Mouse (Mus musculus): ENCODE results near the gene Fam162a. TPM values are rescaled to one million over a fixed set of nuclear protein-coding genes. Genes with fewer than 3 reads are reported as not detected.
"Not testable (repeated sequence)": the region's sequence is repeated elsewhere in the genome, so short reads cannot be mapped to it uniquely, and the experiment has no call there.

Gene Fam162a
- polyA plus RNA-seq, 1 experiment from 2014 or later: 212 TPM

- no peaks in the 10 kb centered on the region for H3K9me3 ChIP-seq (replicated peaks)
- H3K9ac ChIP-seq: no peak overlapping the region
- peaks cover 6% of the 10 kb centered on the region; the same call in 1 of the 2 replicates for H3K4me1 ChIP-seq (replicated peaks)
- WGBS (ENCODE audit: insufficient replicate concordance): 67% methylated on average over 4 of the region's 4 CpGs
- H3K27me3 ChIP-seq: no peaks in the 10 kb centered on the region
- peak overlapping the region; percentile 14; the same call in 1 of the 2 replicates for H3K27ac ChIP-seq
- H3K4me3 ChIP-seq (replicated peaks): no peak overlapping the region
- H3K4me2 ChIP-seq: no peak overlapping the region
- peaks cover 56% of the 10 kb centered on the region for H3K36me3 ChIP-seq
- DNase-seq (no peak), ATAC-seq (ENCODE audit: low read depth) (peak; percentile 82)
Measured at GRCm38 (mm10) chr16:36087846-36088245, 16.5 kb upstream of the Fam162a start.

GRCm38 (mm10) chr16:36079916-36080315 is 8.5 kb upstream of the Fam162a start:
- DNase-seq: no peak
- no peak overlapping the region for H3K9ac ChIP-seq
- H3K27ac ChIP-seq: no peak overlapping the region
- H3K27me3 ChIP-seq: no peaks in the 10 kb centered on the region
- ATAC-seq (ENCODE audit: low read depth): no peak
- H3K4me1 ChIP-seq (replicated peaks): no peaks in the 10 kb centered on the region
- H3K36me3 ChIP-seq: peaks cover 24% of the 10 kb centered on the region
- H3K4me2 ChIP-seq: no peak overlapping the region
- no peaks in the 10 kb centered on the region for H3K9me3 ChIP-seq (replicated peaks)
- no peak overlapping the region for H3K4me3 ChIP-seq (replicated peaks)
- 89% methylated on average over 3 of the region's 3 CpGs for WGBS (ENCODE audit: insufficient replicate concordance)

DNA sequence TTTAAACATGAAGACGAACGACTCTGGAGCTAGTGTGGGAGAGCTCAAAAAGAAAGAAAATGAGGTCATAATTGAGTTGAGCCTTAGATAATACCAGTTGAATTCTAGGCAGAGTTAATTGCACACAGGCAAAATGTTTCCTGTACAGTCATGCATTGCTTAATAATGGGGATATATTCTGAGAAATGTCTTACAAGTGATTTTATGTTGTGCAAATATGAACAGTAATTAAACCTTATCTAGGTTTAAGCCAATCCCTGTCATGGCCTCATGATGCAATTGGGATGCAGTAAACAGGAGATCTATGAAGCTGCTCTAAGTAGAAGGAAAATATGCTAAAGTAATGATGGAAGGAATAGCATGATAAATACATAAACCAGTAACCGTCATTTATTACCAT is 3.4 kb upstream of the Fam162a start:
- Histone ChIP-seq H3K4me2 (no peak overlapping the region), H3K9ac (no peak overlapping the region), H3K9me3 (replicated peaks) (no peaks in the 10 kb centered on the region), H3K4me1 (replicated peaks) (peaks cover 20% of the 10 kb centered on the region), H3K36me3 (peaks cover 3% of the 10 kb centered on the region), H3K4me3 (replicated peaks) (no peak overlapping the region), H3K27ac (no peak overlapping the region), H3K27me3 (no peaks in the 10 kb centered on the region)
- WGBS (ENCODE audit: insufficient replicate concordance): 77% methylated on average over 3 of the region's 3 CpGs
- no peak for ATAC-seq (ENCODE audit: low read depth)
- DNase-seq: no peak

DNA sequence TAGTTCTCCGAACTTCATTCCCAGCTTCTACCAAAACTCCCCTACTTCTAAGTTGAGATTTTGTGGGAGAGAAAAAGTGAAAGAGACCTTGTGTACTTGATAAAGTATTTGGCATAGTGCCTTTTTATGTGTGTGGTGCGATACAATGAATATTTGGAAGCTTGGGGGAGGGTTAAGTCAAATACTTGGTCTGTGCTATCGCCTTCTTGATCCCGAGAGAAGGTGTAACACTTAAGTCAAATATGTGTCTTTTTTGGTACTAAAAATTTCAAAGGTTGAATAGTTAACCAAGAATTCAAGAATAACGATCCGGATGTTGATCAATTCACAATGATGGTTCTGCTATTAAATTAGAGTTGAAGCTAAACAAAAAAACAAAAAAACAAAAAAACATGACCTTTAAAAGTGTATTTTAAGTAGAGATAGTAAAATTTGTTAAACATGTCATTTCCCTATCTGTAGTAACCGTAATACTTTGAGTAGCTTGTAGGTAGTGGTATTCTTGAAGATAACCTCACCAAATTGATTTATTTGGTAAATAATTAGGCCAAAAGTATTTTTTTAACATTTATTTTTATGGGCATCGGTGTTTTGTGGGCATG is 1.1 kb upstream of the Fam162a start:
- ATAC-seq (ENCODE audit: low read depth): no peak
- Histone ChIP-seq H3K4me1 (replicated peaks) (peaks cover 42% of the 10 kb centered on the region), H3K9ac (peak overlapping the region; percentile 91), H3K27me3 (no peaks in the 10 kb centered on the region), H3K4me3 (replicated peaks) (peak overlapping the region; percentile 81), H3K4me2 (peak overlapping the region; percentile 89), H3K9me3 (replicated peaks) (no peaks in the 10 kb centered on the region), H3K27ac (peak overlapping the region; percentile 94), H3K36me3 (peaks cover 8% of the 10 kb centered on the region)
- WGBS (ENCODE audit: insufficient replicate concordance): 21% methylated on average over 8 of the region's 8 CpGs
- DNase-seq: no peak

DNA sequence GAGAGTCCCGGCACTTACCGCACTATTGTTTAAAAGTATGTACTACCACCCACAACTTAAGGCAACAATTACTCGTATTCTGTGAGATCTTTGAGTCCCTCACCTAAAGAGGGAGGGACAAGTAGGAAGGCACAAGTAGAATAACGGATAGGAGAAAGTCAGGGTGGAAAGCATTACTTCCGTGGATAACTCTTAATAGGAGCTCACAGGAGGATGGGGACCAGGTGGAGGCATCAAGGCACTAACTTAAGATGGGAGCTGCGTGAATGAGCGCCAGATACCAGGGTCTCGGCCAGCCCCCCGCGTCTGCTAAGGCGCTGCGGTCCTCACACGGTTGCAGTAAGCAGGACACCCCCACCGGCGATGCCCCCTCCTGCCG is 334 bp downstream of the Fam162a start:
- Histone ChIP-seq H3K4me1 (replicated peaks) (peaks cover 47% of the 10 kb centered on the region), H3K9me3 (replicated peaks) (no peaks in the 10 kb centered on the region), H3K27me3 (no peaks in the 10 kb centered on the region), H3K27ac (peak overlapping the region; percentile 94), H3K36me3 (peaks cover 12% of the 10 kb centered on the region), H3K4me3 (replicated peaks) (peak overlapping the region; percentile 81), H3K4me2 (peak overlapping the region; percentile 89), H3K9ac (peak overlapping the region; percentile 91)
- WGBS (ENCODE audit: insufficient replicate concordance): under 1% methylated on average over 16 of the region's 16 CpGs
- ATAC-seq (ENCODE audit: low read depth) (no peak; the same call in none of the 2 replicates), DNase-seq (peak; percentile 6)

DNA sequence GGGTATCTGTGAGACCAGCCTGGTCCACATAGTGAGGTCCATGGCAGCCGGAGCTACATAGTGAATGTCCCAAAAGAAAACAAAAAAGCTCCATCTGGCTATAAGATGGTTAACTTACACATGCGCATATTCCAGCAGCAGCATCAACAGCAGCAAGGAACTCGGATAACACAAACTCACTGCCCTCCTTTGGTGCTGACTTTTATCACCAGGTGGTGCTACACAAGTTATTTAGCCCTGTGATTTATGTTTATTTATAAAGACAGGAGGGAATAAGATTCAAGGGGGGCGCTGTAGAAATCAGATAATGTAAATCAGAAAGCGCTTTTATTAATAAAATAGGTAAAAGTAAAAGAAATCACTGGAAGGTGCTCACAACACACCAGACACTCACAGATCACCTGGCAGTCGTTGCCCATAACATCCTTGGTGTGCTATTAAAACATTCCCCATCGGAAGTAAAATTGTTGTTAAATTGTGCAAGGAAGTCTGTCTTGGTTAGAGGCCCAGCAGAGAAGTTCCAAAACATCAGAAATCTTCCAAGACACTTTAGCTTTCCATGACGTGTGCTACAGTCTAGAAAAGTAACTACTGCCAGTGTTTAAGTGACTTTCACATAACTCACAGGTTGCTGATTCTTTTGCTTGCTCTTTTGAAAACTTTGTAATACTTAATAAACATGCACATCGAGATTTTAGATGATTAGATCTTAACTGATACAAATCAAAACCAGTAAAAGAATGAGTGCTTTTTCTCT is 1.4 kb downstream of the Fam162a start:
- DNase-seq: no peak
- Histone ChIP-seq H3K36me3 (peaks cover 10% of the 10 kb centered on the region), H3K4me1 (replicated peaks) (peaks cover 49% of the 10 kb centered on the region), H3K9ac (peak overlapping the region; percentile 91), H3K27ac (no peak overlapping the region), H3K4me2 (peak overlapping the region; percentile 89), H3K4me3 (replicated peaks) (peak overlapping the region; percentile 81), H3K27me3 (no peaks in the 10 kb centered on the region), H3K9me3 (replicated peaks) (no peaks in the 10 kb centered on the region)
- ATAC-seq (ENCODE audit: low read depth): no peak
- WGBS (ENCODE audit: insufficient replicate concordance): 49% methylated on average over 9 of the region's 9 CpGs

DNA sequence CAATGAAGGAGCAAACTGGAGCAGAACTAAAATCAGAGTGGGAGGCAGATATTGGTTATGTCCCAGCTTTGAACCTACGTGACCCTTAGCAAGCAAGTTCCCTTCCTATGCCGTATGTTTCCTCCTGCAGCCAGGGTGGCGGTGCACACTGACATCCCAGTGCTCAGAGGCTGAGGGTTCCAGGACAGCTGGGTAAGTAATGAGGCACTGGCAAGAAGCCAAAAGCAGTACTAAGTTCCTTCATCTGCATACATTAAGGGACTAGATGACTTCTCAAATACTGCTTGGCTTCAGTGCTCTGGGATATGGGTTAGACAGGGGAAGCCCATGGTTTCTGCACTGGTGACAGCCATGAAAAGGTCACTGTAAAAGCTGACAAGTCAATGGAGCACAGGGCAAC is 3.0 kb downstream of the Fam162a start:
- no peaks in the 10 kb centered on the region for H3K9me3 ChIP-seq (replicated peaks)

DNA sequence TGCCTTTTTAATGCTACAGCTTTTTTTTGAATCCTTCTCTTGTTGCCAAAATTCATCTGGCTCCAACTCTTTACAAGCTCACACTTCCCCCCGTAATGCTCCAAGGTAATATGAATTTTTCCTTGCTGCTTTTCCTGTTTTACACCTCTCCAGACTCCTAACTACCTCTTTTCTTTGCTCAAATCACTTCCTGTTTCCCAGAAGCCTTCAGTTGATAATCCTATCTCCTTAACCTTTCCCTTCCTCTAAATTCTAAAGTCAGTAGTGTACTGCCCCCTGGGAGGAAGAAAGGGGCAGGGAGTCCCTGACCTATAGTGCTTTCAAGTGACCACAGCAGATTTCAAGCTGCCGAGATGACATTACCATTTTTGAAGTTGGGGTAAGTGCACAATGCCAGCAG is 3.7 kb downstream of the Fam162a start:
- Histone ChIP-seq H3K4me2 (no peak overlapping the region), H3K9ac (no peak overlapping the region), H3K36me3 (peaks cover 10% of the 10 kb centered on the region), H3K9me3 (replicated peaks) (no peaks in the 10 kb centered on the region), H3K4me3 (replicated peaks) (no peak overlapping the region), H3K27ac (no peak overlapping the region), H3K4me1 (replicated peaks) (peaks cover 55% of the 10 kb centered on the region), H3K27me3 (no peaks in the 10 kb centered on the region)
- ATAC-seq (ENCODE audit: low read depth) (no peak), DNase-seq (no peak)
- WGBS (ENCODE audit: insufficient replicate concordance): 43% methylated on average over 2 of the region's 2 CpGs

More for the DNA sequence above, 3.0 kb downstream of the Fam162a start:
- WGBS (ENCODE audit: insufficient replicate concordance): 79% methylated on average over 3 of the region's 3 CpGs
- Histone ChIP-seq H3K4me3 (replicated peaks) (no peak overlapping the region), H3K4me1 (replicated peaks) (peaks cover 52% of the 10 kb centered on the region), H3K27me3 (no peaks in the 10 kb centered on the region), H3K27ac (no peak overlapping the region), H3K36me3 (peaks cover 10% of the 10 kb centered on the region), H3K4me2 (no peak overlapping the region), H3K9ac (no peak overlapping the region)
- DNase-seq (no peak), ATAC-seq (ENCODE audit: low read depth) (no peak)

DNA sequence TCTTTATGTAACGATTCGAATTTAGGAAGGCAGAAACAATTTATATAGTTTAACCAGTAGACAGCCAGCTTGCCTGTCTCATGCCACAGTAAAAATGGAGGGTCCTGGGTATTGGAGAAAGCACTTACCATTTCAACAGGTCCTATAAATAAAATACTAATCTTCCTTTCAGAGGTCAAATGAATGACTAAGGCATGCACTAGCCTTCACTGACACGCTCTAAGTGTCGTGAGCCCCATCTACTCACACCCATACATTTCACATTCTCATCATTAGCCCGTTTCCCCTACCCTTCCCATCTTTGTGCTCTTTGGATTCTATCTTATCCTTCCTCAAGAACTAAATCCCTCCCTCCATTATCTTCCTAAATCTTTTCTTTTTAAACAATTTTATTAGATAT is 6.5 kb downstream of the Fam162a start:
- ATAC-seq (ENCODE audit: low read depth): no peak
- no peak for DNase-seq
- H3K4me2 ChIP-seq: no peak overlapping the region
- H3K9ac ChIP-seq: no peak overlapping the region
- H3K9me3 ChIP-seq (replicated peaks): no peaks in the 10 kb centered on the region
- no peak overlapping the region for H3K4me3 ChIP-seq (replicated peaks)
- H3K36me3 ChIP-seq: peaks cover 15% of the 10 kb centered on the region
- H3K27ac ChIP-seq: no peak overlapping the region
- H3K4me1 ChIP-seq (replicated peaks): peaks cover 58% of the 10 kb centered on the region
- no peaks in the 10 kb centered on the region for H3K27me3 ChIP-seq
- WGBS (ENCODE audit: insufficient replicate concordance): 78% methylated on average over 5 of the region's 5 CpGs

- peaks cover 50% of the 10 kb centered on the region for H3K4me1 ChIP-seq (replicated peaks)
- H3K9ac ChIP-seq: no peak overlapping the region
- no peaks in the 10 kb centered on the region for H3K27me3 ChIP-seq
- no peaks in the 10 kb centered on the region for H3K9me3 ChIP-seq (replicated peaks)
- no peak for ATAC-seq (ENCODE audit: low read depth)
- WGBS (ENCODE audit: insufficient replicate concordance): 83% methylated on average over 2 of the region's 2 CpGs
- no peak overlapping the region for H3K4me3 ChIP-seq (replicated peaks)
- peaks cover 10% of the 10 kb centered on the region; the same call in 1 of the 2 replicates for H3K36me3 ChIP-seq
- DNase-seq: no peak
- peak overlapping the region; percentile 30 for H3K27ac ChIP-seq
- no peak overlapping the region for H3K4me2 ChIP-seq
Measured at GRCm38 (mm10) chr16:36063315-36063714, 8.1 kb downstream of the Fam162a start.

GRCm38 (mm10) chr16:36062534-36062933 is 8.9 kb downstream of the Fam162a start:
- H3K36me3 ChIP-seq; H3K4me2 ChIP-seq; ATAC-seq (ENCODE audit: low read depth); H3K9me3 ChIP-seq (replicated peaks); H3K4me3 ChIP-seq (replicated peaks); DNase-seq; H3K27me3 ChIP-seq: not testable (repeated sequence)
- Histone ChIP-seq H3K27ac (peak overlapping the region; percentile 79), H3K4me1 (replicated peaks) (peaks cover 47% of the 10 kb centered on the region), H3K9ac (0 out of 2 replicates have a peak overlapping the region, but pooled peaks have one; percentile 19)
- 33% methylated on average over 1 of the region's 1 CpGs for WGBS (ENCODE audit: insufficient replicate concordance)

All from liver, embryonic 13.5 days (tissue).